Mouse (Mus musculus): ENCODE results near the gene Aspm.

GRCm38 (mm10) chr1:139514556-139514955, 60.0 kb downstream of the Aspm start:
- TF ChIP-seq CTCF (IDR thresholded peaks at IDR 0.05; ENCODE audit: low read depth), result no peak
- TF ChIP-seq EP300 (IDR thresholded peaks at IDR 0.05; ENCODE audit: low read depth), result no peak

All from liver, embryonic 14.5 days (tissue).